Mouse (Mus musculus): ENCODE results near the gene Stim2.

DNA sequence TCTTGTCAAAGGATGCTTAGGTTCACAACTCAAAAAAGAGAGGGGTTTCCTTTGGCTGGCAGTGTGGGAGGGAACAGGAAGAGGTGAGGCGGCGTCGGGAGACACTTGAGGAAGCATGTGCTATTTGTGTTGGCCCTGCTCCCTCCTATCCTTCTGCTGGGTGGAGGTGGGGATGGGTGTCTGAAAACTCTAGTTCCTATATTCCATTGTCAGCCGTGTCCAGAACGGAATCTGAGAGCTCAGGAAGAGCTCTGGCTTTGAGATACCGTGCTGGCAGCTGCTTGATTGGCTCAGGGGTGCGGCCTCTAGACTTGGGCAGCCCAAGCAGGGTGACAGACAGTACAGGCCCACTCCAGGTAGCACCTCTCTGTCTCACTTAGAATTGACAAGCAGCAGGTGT lies 28.1 kb upstream of the Stim2 start:
- no peak for TF ChIP-seq CTCF (IDR thresholded peaks at IDR 0.05; ENCODE audit: borderline replicate concordance, control insufficient read depth, extremely low read depth, insufficient read depth, low read length, poor library complexity)
- TF ChIP-seq POLR2A (IDR thresholded peaks at IDR 0.05; ENCODE audit: control insufficient read depth, extremely low read depth, insufficient read depth, low read length, poor library complexity) = no peak

Data from thymus, adult 2 months (tissue).